Mouse (Mus musculus) lung, embryonic 16.5 days (tissue): ENCODE measurements around the gene Nudt4. TPM values are rescaled to one million over a fixed set of nuclear protein-coding genes. Genes with fewer than 3 reads are reported as not detected.

Experiments
- ATAC-seq: fragments of 200-750 bp; cut with Nextera tagmentation; 2 replicates; pipeline ENCODE4 v1.8.0; 2017; ENCODE audit warnings: low read depth, mild to moderate bottlenecking, moderate library complexity
- H3K27ac ChIP-seq: fragments of 300-500 bp; sonication (generic); 2 replicates; pipeline ENCODE4 v1.5.1; 2014; ENCODE audit warnings: mild to moderate bottlenecking, control low read depth, low read length
- H3K27me3 ChIP-seq: fragments of 300-500 bp; sonication (generic); 2 replicates; pipeline ENCODE4 v1.6.1; 2014; ENCODE audit warnings: low read depth, low read length, mixed read lengths; ENCODE audit not compliant: control insufficient read depth, insufficient read depth
- H3K36me3 ChIP-seq: fragments of 300-500 bp; sonication (generic); 2 replicates; pipeline ENCODE4 v1.6.1; 2014; ENCODE audit warnings: low read length; ENCODE audit not compliant: control insufficient read depth, insufficient read depth
- H3K4me1 ChIP-seq: fragments of 300-500 bp; sonication (generic); replicated peaks from 2 replicates; pipeline ENCODE4 v1.6.1; 2014; ENCODE audit warnings: low read length, mixed read lengths; ENCODE audit not compliant: control insufficient read depth, insufficient read depth
- H3K4me2 ChIP-seq: fragments of 300-500 bp; sonication (generic); 2 replicates; pipeline ENCODE4 v1.6.1; 2014; ENCODE audit warnings: low read depth, low read length, control low read depth
- H3K4me3 ChIP-seq: fragments of 300-500 bp; sonication (generic); 2 replicates; pipeline ENCODE4 v1.5.1; 2014; ENCODE audit warnings: mild to moderate bottlenecking, low read length, control low read depth
- H3K9ac ChIP-seq: fragments of 300-500 bp; sonication (generic); 2 replicates; pipeline ENCODE4 v1.6.1; 2014; ENCODE audit warnings: low read length, control low read depth
- H3K9me3 ChIP-seq: fragments of 300-500 bp; sonication (generic); 2 replicates; pipeline ENCODE4 v1.6.1; 2016; ENCODE audit warnings: low read length; ENCODE audit not compliant: control insufficient read depth
- WGBS: fragments of 180-500 bp; shearing (Covaris S2); extraction: QIAGEN DNeasy Blood & Tissue Kit; methylation state at CpG from one replicate; pipeline ENCODE4 v1.1.7; 2014; 5-methylcytosine and 5-hydroxymethylcytosine counted together
- microRNA-seq: library from miRNA; unstranded; fragments of <30 nt; microRNA quantifications from one replicate; pipeline ENCODE4, GENCODE M21; 2016
- polyA plus RNA-seq: library from polyadenylated mRNA; unstranded; fragments of >200 nt; fragmentation: Nextera tagmentation; extraction: Ambion mirVana; gene quantifications from 2 replicates; pipeline ENCODE4 v1.2.1, GENCODE M21; 2015

Nudt4 gene
- polyA plus RNA-seq, 1 experiment from 2014 or later, result 59.3 TPM

- H3K9me3 ChIP-seq, result no peaks in the 10 kb centered on the region
- H3K4me3 ChIP-seq, result no peak overlapping the region
- H3K36me3 ChIP-seq, result no peaks in the 10 kb centered on the region
- WGBS, result 74% methylated on average over 14 of the region's 14 CpGs
- no peak overlapping the region for H3K4me2 ChIP-seq
- H3K4me1 ChIP-seq, result peaks cover 9% of the 10 kb centered on the region
- ATAC-seq, result no peak
- H3K9ac ChIP-seq, result no peak overlapping the region
- H3K27me3 ChIP-seq, result no peaks in the 10 kb centered on the region
- H3K27ac ChIP-seq, result no peak overlapping the region
Measured at GRCm38 (mm10) chr10:95503443-95504235, 60.3 kb downstream of the Nudt4 start.

DNA sequence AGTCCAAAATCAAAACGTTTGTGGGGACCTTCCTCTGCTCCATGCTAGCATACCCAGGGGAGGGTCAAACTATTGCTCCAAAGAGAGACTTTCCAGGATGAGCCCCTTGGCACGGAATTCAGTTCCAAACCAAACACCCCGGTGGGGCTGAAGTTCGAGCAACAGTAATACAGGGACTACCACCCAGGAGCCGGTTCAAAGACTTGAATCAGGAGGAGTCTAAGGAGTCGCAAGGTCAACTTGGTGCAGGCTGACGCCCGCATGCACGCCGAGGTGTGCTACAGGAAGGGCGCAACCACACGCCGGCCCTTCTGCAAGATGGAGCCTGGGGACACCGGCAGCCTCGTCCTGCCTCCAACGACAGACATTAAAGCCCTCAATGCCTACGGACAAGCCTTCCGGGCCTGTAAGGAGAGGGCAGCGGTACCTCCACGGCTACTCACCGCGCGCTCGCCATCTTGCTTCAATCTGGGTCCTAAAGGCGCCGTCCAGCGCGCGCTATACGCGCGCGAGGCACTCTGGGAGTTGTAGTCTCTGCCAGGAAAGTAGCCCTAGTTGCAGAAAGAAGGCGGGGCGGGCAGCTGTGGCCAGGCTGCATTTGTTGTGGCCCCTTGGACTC, 62.4 kb downstream of the Nudt4 start, which contains the start of gene Mrpl42:
TSS of gene Mrpl42 (minus strand) at position 478 of the 619 bp plus-strand sequence.
- Histone ChIP-seq H3K27me3 (no peaks in the 10 kb centered on the region), H3K9ac (peak within 1 kb of the TSS; percentile 78), H3K4me3 (peak within 1 kb of the TSS; percentile 63), H3K36me3 (peaks cover 6% of the 10 kb centered on the region; the same call in 1 of the 2 replicates), H3K4me1 (peaks cover 9% of the 10 kb centered on the region), H3K9me3 (no peaks in the 10 kb centered on the region), H3K4me2 (peak within 1 kb of the TSS; percentile 73), H3K27ac (peak within 1 kb of the TSS; percentile 74)
- WGBS, result under 1% methylated on average over 35 of the region's 35 CpGs
- peak; percentile 96 for ATAC-seq

GRCm38 (mm10) chr10:95501033-95501432, 62.9 kb downstream of the Nudt4 start:
- ATAC-seq, result no peak
- Histone ChIP-seq H3K27ac (peak overlapping the region; percentile 74; the same call in 1 of the 2 replicates), H3K4me3 (peak overlapping the region; percentile 63), H3K36me3 (peaks cover 6% of the 10 kb centered on the region; the same call in 1 of the 2 replicates), H3K9ac (peak overlapping the region; percentile 78), H3K27me3 (no peaks in the 10 kb centered on the region), H3K4me1 (peaks cover 9% of the 10 kb centered on the region), H3K4me2 (peak overlapping the region; percentile 73), H3K9me3 (no peaks in the 10 kb centered on the region)
- under 1% methylated on average over 7 of the region's 7 CpGs for WGBS

Small RNAs within 50 kb of the gene (microRNA-seq; reads per million reads assigned to microRNA genes)
- gene Mir3058, result 12.6 reads per million, percentile 27 among the genes with 10 or more reads in this experiment

Other genes starting within 250 kb of the Nudt4 start
- gene Cradd, start 240.0 kb downstream of the Nudt4 start, polyA plus RNA-seq, result 12.0 and 12.7 TPM in 2 replicates
- 90.3 and 93.1 TPM in 2 replicates for gene Socs2, start 147.0 kb downstream of the Nudt4 start, polyA plus RNA-seq
- 298 and 313 TPM in 2 replicates for gene Mrpl42, start 62.2 kb downstream of the Nudt4 start, polyA plus RNA-seq
- gene Ube2n, start 49.0 kb downstream of the Nudt4 start, polyA plus RNA-seq, result 355 and 360 TPM in 2 replicates
- 0.64 TPM in 1 of 2 replicates, not detected in the other for gene Anapc15-ps, start 109.3 kb upstream of the Nudt4 start, polyA plus RNA-seq